Mouse (Mus musculus) adipocyte (in vitro differentiated cells): ENCODE measurements at regions not wholly inside any gene's neighbourhood (a gene's known extent, or its start where the extent isn't known, plus 50 kb on each side); places are given as distances from the start of the nearest gene placed in this dataset.
"Not testable (repeated sequence)": the region's sequence is repeated elsewhere in the genome, so short reads cannot be mapped to it uniquely, and the experiment has no call there.

Experiments used
- DNase-seq: peaks from one replicate; pipeline ENCODE4 v3.0.0-alpha.2; 2016; ENCODE audit warnings: low spot score

DNA sequence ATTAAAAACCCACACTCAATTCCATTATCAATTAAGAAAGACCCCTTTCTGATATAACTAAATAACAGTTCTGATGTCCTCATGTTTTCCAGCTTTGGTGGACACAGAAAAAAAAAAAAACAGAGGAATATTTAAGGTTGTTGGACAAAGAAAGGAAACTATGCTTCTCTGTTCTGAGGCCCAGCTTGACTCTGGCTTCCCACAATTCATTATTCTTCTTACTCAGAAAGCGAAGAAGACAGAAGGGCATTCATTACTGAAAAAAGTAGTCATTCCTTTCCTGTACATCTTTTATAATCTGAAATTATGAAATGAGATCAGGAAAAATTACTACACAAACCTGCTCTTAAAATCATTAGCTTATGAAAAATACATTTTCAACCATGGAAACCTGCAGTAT, 263.2 kb upstream of the 1700008P02Rik start:
- DNase-seq: no peak

DNA sequence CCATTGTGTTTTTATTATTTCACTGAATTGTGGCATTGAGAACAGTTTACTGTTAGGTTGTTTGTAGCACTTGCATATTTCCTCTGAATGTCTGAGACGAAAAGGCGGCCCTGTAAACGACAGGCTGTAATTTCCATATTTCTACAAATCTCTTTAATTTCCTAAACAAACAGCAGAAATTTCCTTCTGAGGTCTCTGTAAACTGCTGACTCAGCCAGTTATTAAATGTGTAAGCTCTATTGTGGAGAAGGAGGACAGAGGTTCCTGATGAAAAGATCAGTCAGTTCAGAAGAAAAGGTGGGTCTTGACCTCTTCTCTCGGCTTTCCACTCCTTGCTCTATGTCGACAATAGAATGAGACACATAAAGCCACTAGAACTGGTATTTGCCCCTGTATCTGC, 256.0 kb upstream of the 1700008P02Rik start:
- DNase-seq: no peak

DNA sequence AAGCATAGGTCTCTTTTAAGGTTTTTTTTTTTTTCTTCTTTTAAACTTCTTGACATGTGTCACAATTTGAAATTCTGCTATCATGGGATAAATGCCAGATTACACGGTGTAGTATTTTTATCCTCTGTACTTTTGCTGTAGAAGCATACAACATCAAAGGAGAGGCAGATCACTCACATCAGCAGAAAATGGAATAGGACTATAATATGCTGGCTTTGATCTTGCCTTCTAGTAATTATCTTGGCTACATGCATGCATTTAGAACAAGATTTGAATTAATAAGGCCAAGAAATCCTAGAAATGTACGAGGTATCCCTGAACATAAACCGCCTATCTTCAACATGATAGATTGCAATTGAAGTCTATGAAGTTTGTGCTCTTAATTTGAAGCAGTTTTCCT, 251.9 kb upstream of the 1700008P02Rik start:
- DNase-seq: no peak

DNA sequence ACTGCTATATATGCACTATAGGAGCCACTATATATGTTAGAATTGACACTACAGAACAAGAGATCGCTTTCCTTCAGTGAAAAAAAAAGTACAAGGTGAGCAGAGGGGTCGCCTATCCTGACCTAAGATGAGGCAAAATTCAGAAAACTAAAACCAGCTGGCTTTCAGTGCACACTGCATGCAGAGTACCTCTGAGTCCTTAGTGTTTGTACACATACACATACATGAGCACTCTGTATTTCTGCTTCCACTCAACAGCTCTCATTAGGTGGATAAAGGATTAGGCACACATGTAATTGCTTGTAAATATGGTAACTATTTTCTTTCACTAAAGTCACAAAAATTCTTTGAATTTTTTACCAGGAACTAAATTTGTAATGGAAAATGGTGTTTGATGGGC, 251.5 kb upstream of the 1700008P02Rik start:
- no peak for DNase-seq

DNA sequence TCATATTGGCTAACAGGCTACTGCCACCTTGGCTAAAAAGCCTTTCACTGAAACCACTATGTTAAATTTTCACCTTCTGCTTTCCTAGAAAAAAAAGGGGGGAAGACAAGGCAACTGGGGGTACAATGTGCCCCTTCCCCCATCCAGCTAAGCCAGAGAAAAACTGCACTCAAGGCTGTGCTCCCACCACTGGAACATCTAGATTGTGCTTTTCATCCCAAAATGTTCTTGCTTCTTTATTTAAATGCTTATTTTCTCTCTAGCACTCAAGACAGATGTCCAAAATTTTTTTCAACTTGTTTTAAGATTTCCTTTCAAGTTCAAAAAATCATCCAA, 245.9 kb upstream of the 1700008P02Rik start:
- no peak for DNase-seq

DNA sequence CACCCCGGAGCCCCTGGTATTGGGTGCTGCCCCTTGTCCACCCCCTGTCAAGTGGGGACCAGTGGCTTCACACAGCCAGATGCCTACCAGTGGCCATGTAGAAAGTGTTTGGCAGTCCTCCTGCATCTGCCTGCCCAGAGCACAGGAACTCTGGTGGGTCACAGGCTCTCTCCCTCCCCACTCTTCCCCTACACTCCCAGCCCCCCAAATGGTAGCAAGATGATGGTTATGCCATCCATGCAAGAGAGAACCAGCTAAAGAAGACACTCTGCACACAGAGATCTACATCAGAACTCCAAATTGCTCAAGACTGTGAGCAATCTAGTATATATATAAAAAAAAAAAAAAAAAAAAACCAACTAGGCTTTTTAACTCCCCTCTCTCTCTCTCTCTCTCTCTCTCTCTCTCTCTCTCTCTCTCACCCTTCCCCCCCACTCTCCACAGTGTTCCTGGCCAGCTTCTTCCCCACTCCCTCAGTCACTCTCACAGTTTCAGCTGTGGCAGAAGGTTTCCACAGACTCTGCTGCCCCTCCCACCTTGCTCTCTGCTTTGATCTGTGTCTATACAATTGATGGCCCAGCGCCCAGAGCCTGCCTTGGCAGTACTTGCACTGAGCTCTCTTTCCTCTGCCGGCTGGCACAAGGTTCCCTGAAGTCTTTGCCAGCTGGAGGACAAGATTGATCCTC, 245.4 kb upstream of the 1700008P02Rik start:
- DNase-seq: peak; percentile 32

DNA sequence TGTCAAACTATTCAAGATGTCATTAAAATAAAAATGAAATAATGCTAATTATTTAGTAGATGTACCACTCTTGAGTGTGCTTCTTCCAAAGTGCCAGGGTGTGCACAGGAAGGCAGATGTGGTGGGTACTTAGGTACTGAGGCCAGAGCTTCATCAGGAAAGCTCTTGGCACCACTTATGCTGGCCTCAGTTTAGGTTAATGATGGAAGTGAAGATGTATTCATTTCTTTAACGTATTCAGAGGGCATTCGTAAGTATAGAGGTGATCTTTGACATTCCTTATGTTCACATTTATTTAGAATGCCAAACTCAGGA, 239.6 kb upstream of the 1700008P02Rik start:
- DNase-seq: no peak

DNA sequence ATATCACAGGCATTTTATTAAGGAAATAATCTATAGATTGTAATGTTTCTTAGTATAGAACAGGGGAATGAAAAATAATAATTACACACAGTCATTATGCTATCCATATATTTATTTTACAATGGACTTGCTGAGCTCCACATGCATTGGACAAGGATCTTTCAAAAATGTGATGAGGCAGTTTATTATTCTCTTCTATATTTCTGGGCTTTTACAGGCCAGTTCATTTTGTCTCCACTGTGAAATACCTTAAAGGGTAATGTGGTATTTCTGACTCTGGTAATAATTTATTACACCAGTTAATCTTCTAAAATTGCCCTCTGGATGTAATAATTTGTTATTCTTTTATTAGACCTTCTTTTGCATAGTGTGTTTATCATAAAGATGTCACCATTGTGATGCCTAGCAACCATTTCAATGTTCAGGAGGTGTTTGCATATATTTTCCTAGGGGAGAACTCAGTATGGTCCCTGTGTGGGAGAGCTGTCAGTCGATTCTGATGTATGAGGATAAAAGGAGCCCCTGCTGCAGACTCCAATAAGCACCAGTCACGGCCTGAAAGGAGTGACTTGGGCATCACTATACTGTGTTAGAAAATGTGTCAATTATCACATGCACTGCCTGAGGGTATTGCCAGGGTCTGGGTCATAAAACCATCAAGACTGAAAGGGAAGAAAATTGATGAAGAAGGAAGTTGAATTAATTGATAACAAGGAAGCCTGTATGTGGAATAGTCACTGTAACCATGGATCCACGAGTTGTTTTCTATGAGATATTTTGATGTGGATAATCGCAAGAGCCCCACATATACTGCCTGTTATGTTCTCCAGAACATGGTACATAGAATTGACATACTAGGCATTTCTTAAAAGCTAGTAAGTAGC, 239.0 kb upstream of the 1700008P02Rik start:
- no peak for DNase-seq

DNA sequence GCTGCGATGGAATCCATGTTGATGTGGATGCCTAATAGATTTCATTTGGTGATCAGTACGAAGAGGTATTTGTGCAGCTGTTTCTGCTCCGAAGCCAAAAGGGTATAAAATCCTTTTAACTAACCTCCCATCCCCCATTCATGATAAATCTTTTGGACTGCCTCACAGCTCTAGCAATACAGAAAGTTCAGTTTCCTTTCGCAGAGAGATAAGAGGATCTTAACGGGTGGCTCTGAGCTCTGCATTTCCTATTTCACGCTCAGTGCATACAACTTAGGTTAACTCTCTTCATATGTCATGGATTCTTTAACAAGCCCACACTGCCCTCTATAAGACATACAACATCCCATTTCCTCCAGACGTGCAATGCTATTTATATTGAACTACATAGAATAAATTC, 199.1 kb upstream of the 1700008P02Rik start:
- no peak for DNase-seq

DNA sequence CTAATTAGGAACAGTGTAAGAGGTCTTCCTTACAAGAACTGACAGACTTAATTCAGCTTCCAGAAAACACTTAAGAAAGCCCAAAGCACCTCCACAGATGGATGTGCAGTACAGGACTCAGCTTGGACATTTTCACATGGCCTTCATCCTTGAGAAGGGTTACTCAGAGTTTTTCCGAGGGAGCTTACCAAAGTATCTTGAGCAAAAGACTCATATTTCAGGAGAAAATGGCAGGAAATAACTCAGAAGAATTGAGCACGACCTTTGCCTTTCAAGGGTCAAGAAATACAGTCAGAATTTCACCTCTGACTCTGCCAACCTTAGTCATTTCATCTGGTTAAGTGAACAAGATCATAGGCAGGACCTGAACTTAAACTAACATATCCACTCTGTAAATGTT, 192.1 kb upstream of the 1700008P02Rik start:
- no peak for DNase-seq

DNA sequence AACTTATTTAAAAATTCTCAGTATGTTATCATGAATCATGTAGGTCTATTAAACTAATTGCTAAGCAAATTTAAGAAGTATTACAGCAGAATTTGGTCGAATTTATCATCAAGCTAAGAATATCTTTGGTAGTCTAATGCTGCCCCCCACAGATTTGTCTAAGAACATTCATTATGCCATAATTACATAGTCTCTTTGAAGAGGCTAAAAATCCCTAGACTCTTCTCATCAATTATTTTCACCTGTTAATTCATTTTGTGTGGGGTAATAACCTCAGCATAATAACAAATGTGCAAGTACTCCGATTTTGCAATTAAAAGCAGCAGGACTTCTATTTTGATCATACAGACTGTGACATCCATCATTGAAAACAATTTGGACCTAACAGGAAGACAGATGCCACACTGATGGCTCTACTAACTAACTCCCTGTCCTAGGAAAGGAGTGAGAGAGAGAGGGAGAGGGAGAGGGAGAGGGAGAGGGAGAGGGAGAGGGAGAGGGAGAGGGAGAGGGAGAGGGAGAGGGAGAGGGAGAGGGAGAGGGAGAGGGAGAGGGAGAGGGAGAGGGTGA, 189.2 kb upstream of the 1700008P02Rik start:
- no peak for DNase-seq

DNA sequence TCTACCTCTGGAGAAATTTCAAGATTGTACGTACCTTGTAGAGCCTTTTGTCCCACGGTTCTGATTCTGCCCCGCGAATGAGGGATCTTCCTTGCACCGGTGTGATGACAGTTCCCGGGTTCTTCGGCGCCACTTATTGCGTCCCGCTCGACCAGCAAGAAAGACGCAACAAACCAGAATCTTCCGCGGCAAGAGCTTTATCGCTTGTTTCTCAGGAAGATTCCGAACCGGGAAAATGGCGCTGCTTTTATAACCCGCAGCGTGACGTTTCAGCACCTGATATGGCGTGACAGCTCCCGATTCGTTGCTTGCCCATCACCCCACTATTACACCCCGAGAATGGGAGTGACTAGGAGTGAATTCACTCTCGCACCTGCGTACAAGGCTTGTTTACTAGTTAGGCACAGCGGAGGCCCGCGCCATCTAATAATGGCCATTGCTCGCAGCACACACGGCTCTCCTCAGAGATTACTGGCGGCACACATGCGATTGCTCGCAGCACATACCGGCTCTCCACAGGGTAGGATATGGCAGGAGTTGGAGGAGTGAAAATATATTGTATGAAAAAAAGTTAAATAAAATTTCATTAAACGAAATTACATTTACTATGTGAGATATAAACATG, 180.0 kb upstream of the 1700008P02Rik start:
- not testable (repeated sequence) for DNase-seq

DNA sequence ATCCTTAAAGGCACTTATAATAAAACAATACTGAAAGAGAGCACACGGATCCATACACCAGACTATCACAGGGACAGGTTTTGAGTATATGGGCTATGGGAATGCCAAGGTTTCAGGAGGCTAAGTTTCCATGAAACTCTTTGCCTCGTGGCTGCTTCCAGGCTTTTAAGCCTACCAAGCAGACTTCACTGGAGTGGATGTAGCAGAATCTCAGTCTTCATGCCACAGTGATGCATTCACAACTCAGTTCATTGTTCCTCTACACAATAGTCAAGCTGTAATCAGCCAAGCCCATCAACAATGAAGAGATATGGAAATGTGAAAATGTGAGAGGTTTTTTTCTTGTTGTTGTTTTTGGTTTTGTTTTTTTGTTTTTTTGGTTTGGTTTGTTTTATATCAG, 148.3 kb upstream of the 1700008P02Rik start:
- DNase-seq: no peak

DNA sequence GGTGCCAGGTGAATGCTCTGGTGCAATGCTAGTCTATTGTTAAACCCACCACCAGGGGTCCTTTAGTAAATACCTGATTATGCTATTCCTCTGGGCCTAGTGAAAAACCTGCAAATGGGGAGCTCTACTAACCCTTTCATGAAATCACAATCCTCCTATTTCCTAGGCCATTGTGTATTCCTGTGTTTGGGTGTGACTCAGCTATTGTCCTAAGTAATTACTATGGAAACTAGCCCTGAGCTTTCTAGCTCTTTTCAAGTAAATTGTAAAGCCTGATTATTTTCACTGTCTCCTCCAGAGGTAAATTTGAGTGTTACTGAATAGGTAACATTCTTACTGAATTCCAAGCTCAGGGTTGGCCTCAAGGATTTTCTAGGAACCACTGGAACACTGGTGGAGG, 147.8 kb upstream of the 1700008P02Rik start:
- not testable (repeated sequence) for DNase-seq

DNA sequence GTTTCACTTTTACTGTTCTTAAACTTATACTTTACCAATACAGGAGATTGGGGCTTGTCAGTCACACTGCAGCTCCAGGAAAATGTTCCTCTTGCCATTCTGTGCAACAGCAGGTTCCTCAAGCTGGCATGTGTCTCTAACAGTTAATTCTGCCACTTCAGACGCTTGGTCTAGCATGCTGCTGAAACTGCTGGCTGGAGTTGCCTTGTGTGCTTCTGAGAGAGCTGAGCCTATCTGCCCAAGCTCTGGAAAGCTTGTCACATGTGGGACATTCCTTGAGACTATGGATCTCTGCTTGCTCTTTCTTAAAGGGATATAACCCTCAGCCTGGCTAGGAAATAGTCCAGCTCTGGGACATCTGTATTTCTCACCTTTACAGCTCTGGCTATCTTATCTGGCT, 138.9 kb upstream of the 1700008P02Rik start:
- DNase-seq: no peak

DNA sequence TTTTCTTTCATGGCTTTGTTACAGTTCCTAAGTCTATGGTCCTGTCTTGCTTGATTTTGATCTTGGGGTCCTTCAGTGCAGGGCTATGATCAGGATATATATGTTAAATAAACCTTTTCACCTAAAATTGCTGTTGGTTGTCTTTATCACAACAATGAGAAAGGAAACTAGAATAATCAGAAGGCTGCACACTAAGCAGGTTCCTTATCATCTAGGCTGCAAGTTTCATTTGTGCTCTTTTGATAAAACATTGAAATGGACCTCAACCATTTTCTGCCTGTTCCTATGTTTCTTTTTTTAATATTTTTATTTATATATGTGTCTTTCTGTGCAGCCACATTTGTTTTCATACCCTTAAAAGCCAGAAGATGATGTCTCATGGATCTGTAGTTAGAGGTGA, 137.3 kb upstream of the 1700008P02Rik start:
- no peak for DNase-seq

DNA sequence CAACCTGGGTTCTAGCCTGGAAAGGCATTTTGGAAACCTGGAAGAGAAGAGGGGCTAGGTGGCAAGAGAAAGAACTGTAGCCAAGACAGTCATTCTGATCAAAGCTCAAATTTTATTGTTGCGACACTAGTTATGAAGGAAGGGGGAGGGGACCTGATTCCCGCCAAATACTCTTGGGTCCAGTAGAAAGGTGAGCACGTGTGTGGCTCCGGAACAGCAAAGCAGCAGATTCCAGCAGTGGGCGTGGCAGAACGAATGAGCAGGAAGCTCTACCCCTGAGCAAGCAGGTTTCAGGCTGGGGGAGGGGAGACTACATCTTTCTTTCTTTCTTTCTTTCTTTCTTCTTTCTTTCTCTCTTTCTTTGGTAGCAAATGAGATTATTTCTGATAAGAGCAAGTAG, 130.5 kb upstream of the 1700008P02Rik start:
- not testable (repeated sequence) for DNase-seq

DNA sequence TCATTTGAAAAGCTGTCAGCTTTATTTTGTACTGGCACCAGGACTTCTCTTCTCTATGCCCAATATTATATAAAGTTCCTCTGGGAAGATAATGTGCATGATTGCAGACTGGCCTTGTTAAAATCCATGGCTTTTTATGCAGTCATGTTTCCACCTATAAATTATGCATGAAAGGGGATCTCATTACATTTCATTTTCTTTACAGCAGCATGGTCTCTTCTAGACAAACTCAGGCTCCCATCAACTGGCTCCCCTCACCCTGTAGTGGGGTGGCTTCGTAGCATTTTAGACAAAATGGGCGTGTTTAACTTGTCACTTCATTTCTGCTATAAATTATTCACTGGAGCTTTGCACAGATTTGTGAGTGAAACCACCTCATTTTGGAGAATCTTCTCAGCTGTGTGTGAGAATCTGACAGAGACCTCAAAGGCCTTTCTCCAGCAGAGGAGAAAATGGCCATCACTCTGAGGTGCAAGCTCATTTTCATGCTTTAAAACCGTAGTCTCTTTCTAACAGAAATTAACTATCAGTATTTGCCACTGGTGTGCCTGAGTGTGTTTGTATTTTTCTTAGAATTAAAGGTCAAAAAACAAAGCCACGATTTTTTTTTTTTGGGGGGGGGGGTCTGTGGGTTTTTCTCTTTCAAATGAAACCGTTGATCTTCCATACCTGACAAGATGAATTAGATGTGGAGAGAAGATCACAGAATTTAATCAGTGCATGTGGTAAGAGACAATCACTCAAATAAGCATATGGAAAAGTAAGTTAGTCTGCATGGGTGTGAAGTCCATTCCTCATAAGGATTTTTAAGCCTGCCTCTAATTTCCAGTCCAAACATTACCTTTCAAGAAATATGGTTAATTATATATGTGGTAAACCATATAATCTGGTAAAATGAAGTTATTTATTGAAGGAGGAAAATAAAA, 111.4 kb upstream of the 1700008P02Rik start:
- no peak for DNase-seq

DNA sequence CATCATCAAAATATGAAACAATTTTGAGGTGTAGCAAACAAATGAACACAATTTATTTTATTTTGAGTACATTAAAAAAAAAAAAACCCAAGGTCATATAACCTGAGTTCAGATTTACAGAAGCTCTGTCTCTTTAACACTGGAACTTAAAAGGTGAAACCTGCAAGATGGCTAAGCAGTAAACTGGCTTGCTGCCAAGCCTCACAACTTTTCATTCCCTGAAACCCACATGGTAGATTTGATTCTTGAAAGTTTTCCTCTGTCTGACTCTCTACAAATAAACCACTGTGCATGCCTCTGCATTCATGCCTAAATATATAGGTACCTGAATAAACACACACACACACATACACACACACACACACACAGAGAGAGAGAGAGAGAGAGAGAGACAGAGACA, 109.8 kb upstream of the 1700008P02Rik start:
- DNase-seq: no peak

DNA sequence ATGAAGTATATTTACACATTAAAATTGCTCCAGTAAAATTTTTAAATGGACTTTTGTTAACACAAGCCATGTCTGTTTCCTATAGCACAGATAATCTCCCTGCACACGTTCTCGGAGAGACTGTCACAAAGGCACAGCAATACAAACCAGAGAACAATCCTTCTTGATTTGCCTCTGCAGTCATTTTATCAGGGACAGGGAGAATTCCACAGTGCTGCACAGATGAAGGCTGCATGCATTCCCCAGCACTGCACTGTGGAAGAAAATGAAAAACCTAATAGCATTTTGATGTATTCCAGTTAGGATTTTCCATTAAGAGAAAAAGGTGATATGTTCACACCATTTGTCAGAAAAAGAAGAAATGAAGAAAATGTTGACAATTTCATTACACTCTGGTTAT, 63.4 kb upstream of the 1700008P02Rik start:
- DNase-seq: no peak

DNA sequence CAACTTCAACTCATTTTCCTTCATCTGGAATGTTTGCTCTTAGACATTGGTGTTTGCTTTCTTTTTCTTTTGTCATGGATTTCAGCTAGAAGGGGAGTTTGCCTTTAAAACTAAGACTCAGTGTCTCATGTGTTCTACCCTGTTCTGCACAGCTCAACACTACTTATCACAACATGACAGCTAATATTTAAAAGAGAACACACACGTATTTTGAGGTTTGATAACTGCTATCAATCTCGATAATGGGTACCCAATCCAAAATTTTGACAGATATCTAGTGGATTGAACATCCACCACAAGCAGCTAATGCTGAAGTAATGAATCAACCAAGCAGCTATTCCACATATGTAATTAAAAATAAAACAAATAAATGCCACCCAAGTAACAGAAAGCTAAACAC, 61.2 kb upstream of the 1700008P02Rik start:
- DNase-seq: no peak

DNA sequence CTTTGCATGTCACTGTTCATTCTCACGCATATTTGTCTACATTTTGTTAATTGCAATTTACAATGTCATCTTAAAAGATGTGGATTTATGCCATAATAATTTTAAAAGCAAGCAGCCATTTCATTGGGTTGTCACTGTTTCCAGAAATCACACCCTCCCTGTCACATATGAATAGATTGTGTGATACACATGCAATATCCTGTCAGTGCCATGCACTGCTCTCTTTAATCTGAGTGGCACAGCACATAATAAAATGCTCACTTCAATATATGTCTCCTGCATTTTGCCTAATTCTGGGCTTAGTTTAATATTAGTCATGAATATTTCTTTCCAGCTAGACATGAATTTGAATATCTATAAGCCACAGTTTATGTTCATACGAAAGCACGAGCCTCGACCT, 56.1 kb upstream of the 1700008P02Rik start:
- DNase-seq: no peak
